Comparison of ENCODE assay signal across 16 mouse cellular contexts in the genomic region with DNA sequence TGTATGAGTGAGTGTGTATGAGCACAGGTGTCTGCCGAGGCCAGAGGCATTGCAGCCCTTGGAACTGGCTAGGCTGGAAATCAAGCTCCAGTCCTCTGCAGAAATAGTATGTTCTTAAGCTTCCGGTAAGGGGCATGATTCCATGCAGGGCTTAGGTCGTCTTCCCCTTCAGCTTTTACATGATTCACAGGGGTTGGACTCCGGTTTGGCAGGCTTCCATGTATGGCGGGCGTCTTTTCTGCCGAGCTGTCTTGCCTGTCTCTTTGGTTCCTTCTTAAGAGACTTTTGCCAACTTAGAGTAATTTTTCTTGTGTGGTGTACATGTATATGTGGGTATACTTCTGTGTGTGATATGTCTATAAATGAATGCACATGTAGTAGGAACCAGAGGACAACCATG. TPM values are rescaled to one million over a fixed set of nuclear protein-coding genes. Genes with fewer than 3 reads are reported as not detected.
DNase-seq lines count a peak whose midpoint lies in the region; ATAC-seq lines count a peak whose summit lies in the region.
"Had no signal": no experiment of that assay in that cellular context is flagged by ENCODE, and none has a peak within 500 bp of the region (broad histone marks: within the 10 kb centered on the region; RNA-seq: fewer than 3 reads in every experiment).

No protein-coding gene starts in this region.

- H3K27ac ChIP-seq in hindbrain, embryonic 13.5 days: no peak overlapping the region
- H3K27ac ChIP-seq in hindbrain, embryonic 14.5 days: no peak overlapping the region
- H3K27ac ChIP-seq: embryonic facial prominence, embryonic 10.5 days; kidney, postnatal 0 days; limb, embryonic 13.5 days had no signal

- no peak for DNase-seq in hindbrain, embryonic 14.5 days (ENCODE audit: low spot score)
- DNase-seq in urinary bladder, postnatal 14 days (ENCODE audit: low spot score): peak; percentile 60
- DNase-seq in urinary bladder, postnatal 10 days (ENCODE audit: low spot score): no peak
- DNase-seq in adrenal gland, postnatal 10 days: peak; percentile 75
- peak; percentile 5 for DNase-seq in skeletal muscle tissue, adult 2 months (ENCODE audit: low read depth, low spot score)
- DNase-seq: heart, adult 11 months had no signal

- no peak overlapping the region for H3K4me3 ChIP-seq in hindbrain, embryonic 13.5 days
- no peak overlapping the region for H3K4me3 ChIP-seq in hindbrain, embryonic 14.5 days (replicated peaks; ENCODE audit: low read length)
- H3K4me3 ChIP-seq: embryonic facial prominence, embryonic 10.5 days; limb, embryonic 13.5 days had no signal

- peaks cover 82% of the 10 kb centered on the region for H3K36me3 ChIP-seq in hindbrain, embryonic 13.5 days
- peaks cover 91% of the 10 kb centered on the region for H3K36me3 ChIP-seq in hindbrain, embryonic 14.5 days (replicated peaks; ENCODE audit: control insufficient read depth, insufficient read depth)

- no peak for ATAC-seq in hindbrain, embryonic 13.5 days (ENCODE audit: low FRiP score)
- no peak for ATAC-seq in hindbrain, embryonic 14.5 days (ENCODE audit: low FRiP score)
- no peak for ATAC-seq in CD4-positive, CD25-positive, alpha-beta regulatory T cell, adult 4 months

- H3K4me1 ChIP-seq in hindbrain, embryonic 13.5 days (replicated peaks): no peaks in the 10 kb centered on the region
- H3K4me1 ChIP-seq in hindbrain, embryonic 14.5 days (replicated peaks; ENCODE audit: control insufficient read depth, insufficient read depth, low read length): no peaks in the 10 kb centered on the region
- H3K4me1 ChIP-seq: limb, embryonic 13.5 days had no signal

- H3K9me3 ChIP-seq in hindbrain, embryonic 13.5 days: no peaks in the 10 kb centered on the region
- no peaks in the 10 kb centered on the region for H3K9me3 ChIP-seq in hindbrain, embryonic 14.5 days (ENCODE audit: control insufficient read depth, low read length)
- H3K9me3 ChIP-seq: embryonic facial prominence, embryonic 10.5 days; limb, embryonic 13.5 days had no signal

- 87% methylated on average over 7 of the region's 7 CpGs for WGBS in hindbrain, embryonic 13.5 days
- WGBS in hindbrain, embryonic 14.5 days: 75% methylated on average over 7 of the region's 7 CpGs

- H3K27me3 ChIP-seq in hindbrain, embryonic 13.5 days: no peaks in the 10 kb centered on the region
- H3K27me3 ChIP-seq in hindbrain, embryonic 14.5 days (ENCODE audit: control insufficient read depth, insufficient read depth, low read length): no peaks in the 10 kb centered on the region
- H3K27me3 ChIP-seq: limb, embryonic 13.5 days had no signal

- H3K9ac ChIP-seq in hindbrain, embryonic 13.5 days: peak overlapping the region; percentile 19; the same call in 1 of the 2 replicates
- H3K9ac ChIP-seq in hindbrain, embryonic 14.5 days: no peak overlapping the region
- H3K9ac ChIP-seq: limb, embryonic 13.5 days had no signal

- no peak overlapping the region for H3K4me2 ChIP-seq in hindbrain, embryonic 13.5 days
- H3K4me2 ChIP-seq in hindbrain, embryonic 14.5 days (replicated peaks): no peak overlapping the region
- H3K4me2 ChIP-seq: limb, embryonic 13.5 days had no signal

RNA-seq across cellular contexts. Expression of a gene that starts 35.2 kb away (rescaled TPM):
- 39.2 and 39.9 TPM in 2 replicates for polyA plus RNA-seq in hindbrain, embryonic 13.5 days (2015; fragmentation: Nextera tagmentation; extraction: Ambion mirVana)
- 80.7 and 83.9 TPM in 2 replicates for polyA plus RNA-seq in hindbrain, embryonic 14.5 days (2014; fragmentation: Nextera tagmentation; extraction: Ambion mirVana)
- 10 to 100 TPM; 31.3 to 48.5 TPM for total RNA-seq in adrenal gland, postnatal 10 days (2021)
- polyA plus RNA-seq in CD4-positive, CD25-positive, alpha-beta regulatory T cell, adult 4 months (2017; shearing (Covaris generic)): 1 to 10 TPM in 1 of 2 experiments, not detected in 1; 1.4 TPM

RNA-seq across cellular contexts. Expression of a gene that starts 35.8 kb away (rescaled TPM):
- polyA plus RNA-seq in hindbrain, embryonic 13.5 days (2015; fragmentation: Nextera tagmentation; extraction: Ambion mirVana): 66.6 and 68.1 TPM in 2 replicates
- 65.3 and 70.9 TPM in 2 replicates for polyA plus RNA-seq in hindbrain, embryonic 14.5 days (2014; fragmentation: Nextera tagmentation; extraction: Ambion mirVana)
- 100 to 1,000 TPM in 1 of 2 experiments, 10 to 100 TPM in 1; 76.5 to 113 TPM for total RNA-seq in adrenal gland, postnatal 10 days (2021)
- polyA plus RNA-seq in CD4-positive, CD25-positive, alpha-beta regulatory T cell, adult 4 months (2017; shearing (Covaris generic)): 10 to 100 TPM; 41.9 to 62.2 TPM

RNA-seq across cellular contexts. Expression of a gene that starts 55.0 kb away (rescaled TPM):
- 1.7 TPM in 1 of 2 replicates, not detected in the other for polyA plus RNA-seq in hindbrain, embryonic 13.5 days (2015; fragmentation: Nextera tagmentation; extraction: Ambion mirVana)
- polyA plus RNA-seq in hindbrain, embryonic 14.5 days (2014; fragmentation: Nextera tagmentation; extraction: Ambion mirVana): 0.57 TPM in 1 of 2 replicates, not detected in the other
- total RNA-seq in adrenal gland, postnatal 10 days (2021): not detected
- polyA plus RNA-seq in CD4-positive, CD25-positive, alpha-beta regulatory T cell, adult 4 months (2017; shearing (Covaris generic)): not detected
- total RNA-seq: heart, postnatal 25 days; megakaryocyte progenitor cell, adult 5-6 weeks had no signal
- polyA plus RNA-seq: embryonic facial prominence, embryonic 10.5 days; kidney, postnatal 0 days; limb, embryonic 13.5 days; liver, embryonic 16.5 days; neural tube, embryonic 14.5 days; thymus, postnatal 0 days had no signal

Comparison
In these comparisons a context has a peak if more than half of its experiments do, and no peak if none do; other contexts are left out.
1. DNase-seq: peak in urinary bladder, postnatal 14 days (single experiment), adrenal gland, postnatal 10 days (single experiment) and skeletal muscle tissue, adult 2 months (single experiment); none in hindbrain, embryonic 14.5 days (single experiment) and urinary bladder, postnatal 10 days (single experiment).
2. RNA of a gene that starts 35.2 kb away (polyA plus RNA-seq): 80.7 to 83.9 TPM in hindbrain, embryonic 14.5 days and 39.2 to 39.9 TPM in hindbrain, embryonic 13.5 days; 1.4 TPM in CD4-positive, CD25-positive, alpha-beta regulatory T cell, adult 4 months; every median in the first group is over 10 times any median in the second.